Mouse (Mus musculus): ENCODE measurements around the gene Spaar. TPM values are rescaled to one million over a fixed set of nuclear protein-coding genes. Genes with fewer than 3 reads are reported as not detected.

The Spaar gene
- 1.0 and 1.1 TPM in 2 replicates for polyA plus RNA-seq (2012; rRNA removed)

DNA sequence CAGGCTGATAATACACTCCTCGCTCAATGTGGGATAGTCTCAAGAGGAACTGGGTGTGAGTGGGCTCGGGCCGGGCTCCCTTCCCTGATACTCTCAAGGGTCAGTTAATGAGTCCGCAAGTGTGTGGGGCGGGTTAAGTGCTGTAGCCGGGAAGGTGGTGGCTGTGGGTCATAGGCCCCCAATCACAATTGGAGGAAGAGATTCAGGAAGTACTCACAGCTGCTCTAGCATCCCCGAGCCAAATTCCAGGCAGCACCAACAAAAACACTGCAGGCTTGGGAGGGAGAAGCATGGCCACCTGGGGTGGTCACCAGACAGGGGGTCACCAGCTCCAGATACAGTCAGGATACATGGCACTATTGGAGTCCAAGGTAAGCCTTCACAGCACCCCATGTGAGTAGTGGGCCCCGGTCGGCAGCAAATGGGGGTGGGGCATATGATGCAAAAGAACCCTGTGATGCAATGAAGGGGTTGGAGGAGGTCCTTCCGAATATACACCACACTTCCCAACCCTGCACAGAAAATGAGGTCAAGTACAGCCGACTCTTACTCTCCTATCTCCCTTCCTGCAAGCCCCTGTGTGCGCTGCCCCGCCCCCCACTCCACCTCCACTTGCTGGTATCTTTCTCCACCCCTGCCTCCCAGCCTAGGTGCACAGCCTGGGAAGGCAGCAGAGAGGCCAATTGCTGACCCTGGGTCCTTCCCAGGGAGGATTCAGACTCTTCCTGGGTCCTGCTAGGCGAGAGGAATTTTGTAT, at the start of gene Spaar:
Spaar (plus strand) TSS at position 241 of the 757 bp plus-strand sequence.

DNA sequence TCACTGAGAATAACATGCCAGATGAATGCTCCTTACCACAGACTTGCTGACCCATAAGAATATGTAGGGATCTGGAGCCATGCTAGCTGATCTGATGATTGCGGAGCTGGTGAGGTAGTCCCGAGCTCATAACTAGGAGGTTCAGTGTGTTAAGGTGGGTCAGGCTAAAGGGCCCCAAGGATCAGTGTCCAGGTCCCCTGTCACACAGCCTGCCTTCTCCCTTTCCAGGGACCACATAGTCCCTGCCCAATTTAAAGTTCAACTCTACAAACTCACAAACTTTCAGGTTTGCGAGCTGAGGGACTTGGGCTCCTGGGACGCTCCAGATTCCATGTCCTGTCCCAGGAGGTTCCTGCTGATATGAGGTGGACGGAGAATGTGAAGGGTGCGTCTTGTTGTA, 29.1 kb upstream of the Spaar start, which contains the start of gene Olfr70:
Olfr70 (minus strand) TSS at position 101 of the 400 bp plus-strand sequence.

DNA sequence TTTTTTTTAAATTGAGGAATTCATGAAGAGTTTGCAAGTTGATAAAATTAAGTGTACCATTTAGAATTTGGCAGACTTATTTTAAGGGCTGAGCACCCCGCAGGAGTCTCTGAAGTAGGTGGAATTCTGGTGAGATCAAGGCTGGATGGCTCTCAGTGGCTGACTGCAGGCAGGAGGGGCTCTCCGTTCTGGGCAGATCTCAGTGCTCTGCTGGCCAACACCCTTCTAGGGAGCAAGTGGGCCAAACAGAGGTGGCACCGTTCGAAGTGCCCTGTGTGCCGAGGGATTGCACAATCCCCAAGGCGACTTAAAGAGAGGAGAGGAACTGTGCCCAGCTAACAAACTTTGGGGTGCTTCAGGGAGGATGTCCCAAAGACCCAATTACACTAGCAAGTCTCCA, 20.0 kb upstream of the Spaar start, which contains the start of gene Olfr71:
Olfr71 (minus strand) TSS at position 387 of the 400 bp plus-strand sequence.

DNA sequence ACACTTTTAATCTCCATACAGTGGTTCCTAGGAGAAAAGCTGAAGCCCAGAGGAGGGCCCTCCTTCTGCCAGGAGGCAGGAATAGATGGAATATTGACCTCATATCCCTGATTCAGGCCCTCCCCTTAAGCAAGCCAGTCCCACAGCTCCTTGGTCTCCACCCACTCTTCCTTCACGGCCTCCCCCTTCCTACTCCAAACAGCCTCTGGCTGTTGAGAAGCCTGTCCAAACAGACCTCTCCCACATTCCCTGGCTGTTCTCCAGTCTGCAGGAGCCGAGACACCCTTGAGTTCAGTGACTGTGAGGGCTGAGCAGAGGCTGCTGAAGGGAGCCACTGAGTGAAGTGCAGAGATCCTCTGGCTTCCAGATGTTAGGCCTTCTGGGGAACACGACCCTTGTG, 2.8 kb upstream of the Spaar start, which contains the start of gene Hrct1:
Hrct1 (plus strand) TSS at position 194 of the 400 bp plus-strand sequence.

DNA sequence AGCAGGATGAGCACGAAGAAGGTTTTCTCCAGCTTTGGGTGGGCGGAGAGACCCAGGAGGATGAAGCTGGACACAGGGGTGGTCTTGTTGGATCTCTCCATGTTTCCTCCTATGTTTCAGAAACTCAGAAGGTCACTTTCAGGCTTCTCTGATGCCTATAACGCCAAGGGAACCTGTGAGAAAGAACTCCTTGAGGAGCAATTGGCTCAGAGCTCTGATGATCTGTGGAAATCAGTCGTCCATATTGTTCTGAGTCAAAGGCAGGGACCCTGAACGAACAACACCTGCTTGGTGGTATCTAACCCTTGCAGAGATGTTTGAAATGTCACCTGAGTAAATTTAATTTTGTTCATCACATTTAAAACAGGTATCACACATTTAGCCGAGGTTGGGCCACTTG, 41.1 kb downstream of the Spaar start, which contains the start of gene Olfr159:
Olfr159 (minus strand) TSS at position 101 of the 400 bp plus-strand sequence.

Other genes with a start within 250 kb of the Spaar start
- not detected in 2 replicates for gene Sit1, start 246.3 kb upstream of the Spaar start, polyA plus RNA-seq (2012; rRNA removed)
- 256 and 473 TPM in 2 replicates for gene Ccdc107, start 237.1 kb upstream of the Spaar start, polyA plus RNA-seq (2012; rRNA removed)
- 31.5 and 48.4 TPM in 2 replicates for gene Arhgef39, start 230.3 kb upstream of the Spaar start, polyA plus RNA-seq (2012; rRNA removed)
- 6.6 and 7.2 TPM in 2 replicates for gene Car9, start 223.1 kb upstream of the Spaar start, polyA plus RNA-seq (2012; rRNA removed)
- gene Tpm2, start 206.3 kb upstream of the Spaar start, polyA plus RNA-seq (2012; rRNA removed) = 105 and 120 TPM in 2 replicates
- 125 and 150 TPM in 2 replicates for gene Creb3, start 167.7 kb upstream of the Spaar start, polyA plus RNA-seq (2012; rRNA removed)
- 193 and 213 TPM in 2 replicates for gene Tln1, start 167.3 kb upstream of the Spaar start, polyA plus RNA-seq (2012; rRNA removed)
- 70.8 and 74.5 TPM in 2 replicates for gene Rgp1, start 151.3 kb upstream of the Spaar start, polyA plus RNA-seq (2012; rRNA removed)
- 26.8 and 33.6 TPM in 2 replicates for gene Gba2, start 151.2 kb upstream of the Spaar start, polyA plus RNA-seq (2012; rRNA removed)
- 0.63 and 1.5 TPM in 2 replicates for gene Msmp, start 145.5 kb upstream of the Spaar start, polyA plus RNA-seq (2012; rRNA removed)
- gene Npr2, start 98.1 kb upstream of the Spaar start, polyA plus RNA-seq (2012; rRNA removed) = 113 and 117 TPM in 2 replicates
- 20.8 and 24.0 TPM in 2 replicates for gene Spag8, start 76.4 kb upstream of the Spaar start, polyA plus RNA-seq (2012; rRNA removed)
- 65.2 and 84.4 TPM in 2 replicates for gene Hint2, start 73.6 kb upstream of the Spaar start, polyA plus RNA-seq (2012; rRNA removed)
- gene Tmem8b, start 61.1 kb upstream of the Spaar start, polyA plus RNA-seq (2012; rRNA removed) = 24.0 and 31.0 TPM in 2 replicates
- gene Fam221b, start 60.9 kb upstream of the Spaar start, polyA plus RNA-seq (2012; rRNA removed) = 0.05 TPM in 1 of 2 replicates, not detected in the other
- not detected in 2 replicates for gene Olfr70, start 29.2 kb upstream of the Spaar start, polyA plus RNA-seq (2012; rRNA removed)
- not detected in 2 replicates for gene Olfr71, start 19.8 kb upstream of the Spaar start, polyA plus RNA-seq (2012; rRNA removed)
- 4.2 and 5.3 TPM in 2 replicates for gene Hrct1, start 2.8 kb upstream of the Spaar start, polyA plus RNA-seq (2012; rRNA removed)
- not detected in 2 replicates for gene Olfr159, start 41.0 kb downstream of the Spaar start, polyA plus RNA-seq (2012; rRNA removed)
- not detected in 2 replicates for gene Olfr156, start 93.9 kb downstream of the Spaar start, polyA plus RNA-seq (2012; rRNA removed)
- not detected in 2 replicates for gene Olfr157, start 110.2 kb downstream of the Spaar start, polyA plus RNA-seq (2012; rRNA removed)
- gene Olfr155, start 121.5 kb downstream of the Spaar start, polyA plus RNA-seq (2012; rRNA removed) = 0.12 TPM in 1 of 2 replicates, not detected in the other
- gene Reck, start 145.5 kb downstream of the Spaar start, polyA plus RNA-seq (2012; rRNA removed) = 22.1 and 22.2 TPM in 2 replicates
- 11.8 and 13.2 TPM in 2 replicates for gene Glipr2, start 227.4 kb downstream of the Spaar start, polyA plus RNA-seq (2012; rRNA removed)